Mouse (Mus musculus) liver, embryonic 16.5 days (tissue): ENCODE data around the gene Hoxd1. TPM values are rescaled to one million over a fixed set of nuclear protein-coding genes. Genes with fewer than 3 reads are reported as not detected.

Experiments
- ATAC-seq: fragments of 200-750 bp; cut with Nextera tagmentation; 2 replicates; pipeline ENCODE4 v1.8.0; 2017; ENCODE audit warnings: low read depth, mild to moderate bottlenecking, moderate number of reproducible peaks, moderate library complexity
- H3K27ac ChIP-seq: fragments of 300-500 bp; sonication (generic); 2 replicates; pipeline ENCODE4 v1.5.1; 2014; ENCODE audit warnings: mild to moderate bottlenecking, low read length
- H3K27me3 ChIP-seq: fragments of 300-500 bp; sonication (generic); 2 replicates; pipeline ENCODE4 v1.6.1; 2014; ENCODE audit warnings: low read depth, low read length, mixed read lengths; ENCODE audit not compliant: control insufficient read depth, insufficient read depth
- H3K36me3 ChIP-seq: fragments of 300-500 bp; sonication (generic); 2 replicates; pipeline ENCODE4 v1.6.1; 2014; ENCODE audit warnings: mild to moderate bottlenecking; ENCODE audit not compliant: control insufficient read depth, insufficient read depth
- H3K4me1 ChIP-seq: fragments of 300-500 bp; sonication (generic); 2 replicates; pipeline ENCODE4 v1.6.1; 2014; ENCODE audit warnings: low read depth, low read length, mixed read lengths; ENCODE audit not compliant: control insufficient read depth
- H3K4me2 ChIP-seq: fragments of 300-500 bp; sonication (generic); 2 replicates; pipeline ENCODE4 v1.6.1; 2014; ENCODE audit warnings: low read depth, low read length, mixed read lengths
- H3K4me3 ChIP-seq: fragments of 300-500 bp; sonication (generic); 2 replicates; pipeline ENCODE4 v1.5.1; 2014; ENCODE audit warnings: low read depth, mild to moderate bottlenecking, low read length
- H3K9ac ChIP-seq: fragments of 300-500 bp; sonication (generic); 2 replicates; pipeline ENCODE4 v1.6.1; 2014; ENCODE audit warnings: low read depth, low read length
- H3K9me3 ChIP-seq: fragments of 300-500 bp; sonication (generic); replicated peaks from 2 replicates; pipeline ENCODE4 v1.6.1; 2016; ENCODE audit warnings: low read length; ENCODE audit not compliant: control insufficient read depth
- WGBS: fragments of 180-500 bp; shearing (Covaris S2); extraction: QIAGEN DNeasy Blood & Tissue Kit; methylation state at CpG from one replicate; pipeline ENCODE4 v1.1.7; 2014; ENCODE audit not compliant: insufficient replicate concordance; 5-methylcytosine and 5-hydroxymethylcytosine counted together
- polyA plus RNA-seq: library from polyadenylated mRNA; unstranded; fragments of >200 nt; fragmentation: Nextera tagmentation; extraction: Ambion mirVana; gene quantifications from 2 replicates; pipeline ENCODE4 v1.2.1, GENCODE M21; 2015

Gene Hoxd1
- not detected in 2 replicates for polyA plus RNA-seq

DNA sequence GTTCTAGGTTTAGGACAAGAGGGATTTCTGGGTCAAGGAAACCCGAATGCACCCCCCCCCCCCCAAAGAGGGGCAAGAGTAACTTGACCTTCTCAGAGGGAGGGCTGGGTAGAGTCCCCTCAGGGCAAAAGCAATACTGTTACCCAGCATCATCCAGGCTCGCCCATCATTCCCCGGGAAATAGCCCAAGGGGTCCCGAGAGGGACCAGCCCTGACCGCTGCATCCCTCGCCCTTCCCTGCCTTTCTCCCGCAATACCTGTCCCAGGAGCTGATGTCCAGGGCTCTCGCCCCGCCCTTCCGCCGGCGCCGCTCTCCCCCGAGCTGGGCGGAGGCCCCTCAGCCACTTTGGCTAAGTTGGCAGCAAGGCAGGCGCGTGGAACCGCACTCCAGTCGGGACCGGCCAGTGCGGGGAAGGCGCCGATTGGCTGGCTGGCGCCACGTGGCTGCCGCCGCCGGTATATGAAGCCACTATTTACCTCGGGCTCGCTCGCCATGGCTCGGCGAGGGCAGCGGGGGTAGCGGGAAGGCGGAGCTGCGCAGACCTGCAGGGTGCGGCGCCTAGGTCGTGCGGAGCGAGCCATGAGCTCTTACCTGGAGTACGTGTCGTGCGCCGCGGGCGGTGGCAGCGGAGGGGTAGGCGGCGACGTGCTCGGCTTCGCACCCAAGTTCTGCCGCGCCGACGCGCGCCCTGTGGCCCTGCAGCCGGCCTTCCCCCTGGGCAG lies at the start of gene Hoxd1:
Hoxd1 (plus strand) TSS at position 459 of the 723 bp plus-strand sequence.
- H3K9me3 ChIP-seq = no peaks in the 10 kb centered on the region
- H3K9ac ChIP-seq = no peak within 1 kb of the TSS
- H3K36me3 ChIP-seq = no peaks in the 10 kb centered on the region
- peak within 1 kb of the TSS; percentile 40 for H3K4me3 ChIP-seq
- no peaks in the 10 kb centered on the region; the same call in 1 of the 2 replicates for H3K4me1 ChIP-seq
- WGBS = under 1% methylated on average over 60 of the region's 61 CpGs
- peak within 1 kb of the TSS; percentile 41 for H3K4me2 ChIP-seq
- no peak within 1 kb of the TSS for H3K27ac ChIP-seq
- H3K27me3 ChIP-seq = peaks cover 68% of the 10 kb centered on the region
- ATAC-seq = no peak

DNA sequence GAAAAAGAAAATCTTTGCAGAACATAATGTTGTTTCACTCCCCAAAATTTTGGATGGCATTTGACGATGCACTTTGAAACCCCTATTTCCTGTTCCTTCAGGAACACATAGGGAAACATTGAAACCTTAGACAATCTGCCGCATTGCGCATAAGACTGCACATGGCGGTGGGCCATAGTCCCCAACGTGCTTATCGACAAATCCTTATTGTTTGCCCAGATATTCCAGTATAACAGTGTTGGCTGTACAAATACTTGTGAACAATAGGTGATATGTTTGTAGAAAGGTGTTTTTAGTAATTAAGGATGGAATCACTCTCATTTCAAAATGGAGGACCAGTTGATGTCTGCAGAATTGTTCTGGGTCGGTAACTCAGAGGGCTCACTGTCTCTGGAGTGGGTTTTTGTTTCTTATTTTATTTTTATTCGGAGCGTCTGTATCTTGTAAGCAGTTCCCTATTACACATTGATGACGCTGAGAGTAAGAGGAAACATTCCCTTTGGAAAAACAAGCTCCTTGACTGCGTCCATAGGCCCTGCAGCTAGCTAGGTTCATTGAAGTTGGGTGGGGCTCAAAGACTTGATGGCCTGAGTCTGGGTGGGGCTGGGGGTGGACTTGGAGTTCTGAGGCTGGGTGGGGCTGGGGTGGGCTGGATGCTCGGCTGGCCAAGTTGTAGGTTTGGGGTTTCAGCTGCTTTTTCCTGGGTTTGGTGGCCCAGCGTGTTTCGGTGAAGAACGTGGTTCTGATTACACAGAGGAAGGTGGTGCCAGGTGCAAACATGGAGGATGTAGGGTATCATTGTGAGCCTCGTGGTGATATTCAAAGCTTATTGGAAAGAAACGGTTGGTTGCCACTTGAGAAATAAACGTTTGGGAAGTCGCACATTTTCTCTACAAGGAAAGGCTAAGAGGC lies 49.3 kb upstream of the Hoxd1 start:
- no peaks in the 10 kb centered on the region for H3K9me3 ChIP-seq

DNA sequence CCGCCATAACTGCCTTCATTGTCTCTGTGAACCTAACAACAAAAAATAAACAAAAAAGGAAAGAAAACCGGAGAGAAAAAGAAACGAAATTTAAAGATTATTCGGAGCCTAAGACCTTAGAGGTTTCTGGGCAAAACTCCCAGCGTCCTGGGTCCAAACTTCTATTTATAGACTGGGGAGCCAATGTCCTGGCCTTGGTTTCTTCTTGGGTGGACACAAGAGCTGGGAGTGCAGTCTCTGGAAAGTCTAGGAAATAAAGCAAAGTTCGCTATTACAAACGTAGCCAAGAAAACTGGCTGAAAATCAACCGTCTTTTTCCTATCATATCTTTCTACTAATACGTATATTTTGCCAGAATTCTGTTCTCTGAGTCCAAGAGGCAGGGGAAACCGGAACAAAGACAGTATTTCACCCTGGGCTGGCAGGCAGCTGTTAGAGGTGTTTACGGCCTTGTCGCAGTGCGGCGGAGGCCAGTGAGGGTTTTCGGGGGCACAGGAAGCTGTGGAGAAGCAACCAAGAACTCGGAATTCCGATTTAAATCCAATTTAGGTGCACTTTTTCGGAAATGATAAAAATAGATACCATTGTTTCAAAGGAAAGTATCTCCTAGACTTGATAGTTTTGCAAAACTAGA lies 48.5 kb upstream of the Hoxd1 start:
- 7% methylated on average over 18 of the region's 18 CpGs for WGBS
- H3K4me1 ChIP-seq = no peaks in the 10 kb centered on the region
- no peaks in the 10 kb centered on the region for H3K9me3 ChIP-seq
- no peak overlapping the region for H3K4me2 ChIP-seq
- peaks cover 90% of the 10 kb centered on the region for H3K27me3 ChIP-seq
- H3K4me3 ChIP-seq = no peak overlapping the region
- H3K9ac ChIP-seq = no peak overlapping the region
- no peak overlapping the region for H3K27ac ChIP-seq
- ATAC-seq = no peak
- H3K36me3 ChIP-seq = no peaks in the 10 kb centered on the region

More for the DNA sequence above, 49.3 kb upstream of the Hoxd1 start:
- H3K4me1 ChIP-seq = no peaks in the 10 kb centered on the region
- H3K27ac ChIP-seq = no peak overlapping the region
- H3K4me2 ChIP-seq = no peak overlapping the region
- WGBS = 16% methylated on average over 19 of the region's 19 CpGs
- H3K27me3 ChIP-seq = peaks cover 90% of the 10 kb centered on the region
- no peak overlapping the region for H3K9ac ChIP-seq
- H3K4me3 ChIP-seq = no peak overlapping the region
- no peaks in the 10 kb centered on the region for H3K36me3 ChIP-seq
- ATAC-seq = no peak

DNA sequence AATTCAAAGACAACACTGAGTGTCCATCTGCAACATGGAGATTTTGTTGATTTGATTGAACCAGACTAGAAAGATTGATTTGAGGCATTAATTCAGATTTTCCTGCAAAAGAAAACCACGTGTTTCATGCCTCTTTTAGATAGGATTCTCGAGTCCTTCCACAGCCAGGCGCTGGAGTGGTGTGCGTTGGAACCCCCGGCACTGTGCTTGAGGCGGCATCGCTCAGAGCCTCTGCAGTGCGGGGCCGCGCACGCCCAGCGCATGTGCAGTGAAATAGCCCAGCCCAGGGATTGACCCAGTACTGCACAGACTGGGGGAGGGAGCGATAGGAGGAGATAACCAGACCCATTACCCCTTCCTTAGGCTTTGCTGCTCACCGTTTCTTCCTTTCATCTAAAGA lies 47.9 kb upstream of the Hoxd1 start:
- Histone ChIP-seq H3K4me2 (no peak overlapping the region), H3K9me3 (no peaks in the 10 kb centered on the region), H3K9ac (no peak overlapping the region), H3K36me3 (no peaks in the 10 kb centered on the region), H3K4me1 (no peaks in the 10 kb centered on the region), H3K27me3 (peaks cover 89% of the 10 kb centered on the region), H3K27ac (no peak overlapping the region), H3K4me3 (no peak overlapping the region)
- 3% methylated on average over 14 of the region's 14 CpGs for WGBS
- no peak for ATAC-seq

DNA sequence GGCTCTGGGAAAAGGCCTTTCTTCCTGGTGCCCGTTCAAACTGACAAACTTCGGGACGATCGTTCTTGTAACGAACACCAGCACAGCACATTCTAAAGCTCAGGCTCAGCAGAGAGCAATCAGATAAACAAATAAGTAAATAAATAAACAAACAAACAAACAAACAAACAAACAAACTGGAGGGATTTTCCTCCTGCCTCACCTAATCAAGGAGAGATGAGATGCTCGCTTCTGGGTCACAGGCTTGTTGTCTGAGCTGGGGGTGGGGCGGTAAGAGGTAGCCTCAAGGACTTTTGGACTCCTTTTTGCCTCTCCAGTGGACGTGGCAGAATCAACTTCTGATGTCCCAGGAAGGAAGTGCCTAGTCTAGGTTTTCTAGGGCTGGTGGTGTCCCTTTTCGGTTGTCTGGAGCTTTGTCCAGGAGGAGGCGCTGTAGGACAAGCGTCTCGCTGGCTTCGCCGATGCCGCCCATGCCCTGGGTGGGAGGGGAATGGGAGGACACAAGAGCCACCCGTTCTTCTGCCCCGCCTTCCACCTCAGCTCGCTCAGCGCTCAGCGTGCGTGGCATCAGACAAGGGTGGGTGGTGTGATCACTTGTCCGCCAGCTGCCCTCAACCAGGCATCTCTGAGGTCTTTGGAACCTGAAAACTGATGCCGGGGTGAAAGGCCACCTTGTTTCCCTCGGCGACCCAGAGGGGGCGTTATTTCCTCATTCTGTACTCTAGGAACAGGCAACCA lies 47.1 kb upstream of the Hoxd1 start:
- Histone ChIP-seq H3K4me2 (no peak overlapping the region), H3K4me3 (no peak overlapping the region), H3K4me1 (no peaks in the 10 kb centered on the region), H3K27me3 (peaks cover 84% of the 10 kb centered on the region), H3K9ac (no peak overlapping the region), H3K9me3 (no peaks in the 10 kb centered on the region), H3K27ac (no peak overlapping the region), H3K36me3 (no peaks in the 10 kb centered on the region)
- WGBS = 3% methylated on average over 26 of the region's 26 CpGs
- ATAC-seq = no peak

DNA sequence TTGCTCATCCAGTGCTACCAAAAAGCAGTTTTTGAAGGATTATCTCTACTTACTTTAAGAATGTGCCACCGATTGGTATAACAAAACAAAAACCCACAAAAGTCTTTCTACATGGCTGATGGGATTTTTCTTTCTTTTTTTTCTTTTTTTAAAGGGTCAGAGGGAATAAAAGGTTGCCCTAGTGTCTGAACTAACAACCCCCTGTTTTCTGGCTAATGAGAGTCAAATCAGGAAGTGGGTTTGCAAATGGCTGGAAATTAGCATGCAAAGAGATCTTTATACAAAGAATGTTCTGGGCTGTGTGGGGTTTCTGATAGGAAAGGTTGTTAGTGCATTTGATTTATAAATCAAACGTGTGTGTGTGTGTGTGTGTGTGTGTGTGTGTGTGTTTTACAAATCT lies 42.4 kb upstream of the Hoxd1 start:
- ATAC-seq = no peak
- H3K4me3 ChIP-seq = no peak overlapping the region
- no peaks in the 10 kb centered on the region for H3K4me1 ChIP-seq
- no peaks in the 10 kb centered on the region for H3K36me3 ChIP-seq
- no peak overlapping the region for H3K4me2 ChIP-seq
- no peaks in the 10 kb centered on the region for H3K9me3 ChIP-seq
- no peak overlapping the region for H3K27ac ChIP-seq
- 7% methylated on average over 2 of the region's 2 CpGs for WGBS
- peaks cover 80% of the 10 kb centered on the region for H3K27me3 ChIP-seq
- H3K9ac ChIP-seq = no peak overlapping the region

DNA sequence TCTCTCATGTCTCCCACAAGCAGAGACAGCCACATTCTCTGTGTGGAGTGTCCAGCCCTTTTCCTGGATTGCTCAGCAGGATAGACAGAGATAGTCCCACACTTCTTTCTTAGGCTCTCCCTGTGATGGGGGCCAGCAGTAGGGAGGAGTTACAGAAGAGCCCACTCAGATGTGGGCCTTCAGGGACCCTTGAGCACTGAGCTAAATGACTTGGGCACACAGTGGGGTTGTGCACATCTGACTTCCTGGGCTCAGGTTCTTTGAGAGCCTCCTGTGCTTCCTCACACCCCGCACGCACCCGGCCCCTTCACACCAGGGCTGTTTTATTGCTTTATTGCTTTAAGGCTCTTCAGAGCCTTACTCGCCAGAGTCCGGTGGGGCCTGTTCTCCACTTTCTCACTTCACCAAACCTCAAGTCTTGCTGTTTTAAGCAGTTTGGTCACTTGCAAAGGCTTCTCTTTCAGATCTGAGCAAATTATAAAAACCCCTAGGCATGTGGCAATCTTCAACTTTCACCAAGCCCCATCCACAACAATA lies 41.8 kb upstream of the Hoxd1 start:
- Histone ChIP-seq H3K27me3 (peaks cover 80% of the 10 kb centered on the region), H3K36me3 (no peaks in the 10 kb centered on the region), H3K27ac (no peak overlapping the region), H3K4me3 (no peak overlapping the region), H3K9ac (no peak overlapping the region), H3K4me2 (no peak overlapping the region), H3K4me1 (no peaks in the 10 kb centered on the region), H3K9me3 (no peaks in the 10 kb centered on the region)
- no peak for ATAC-seq
- 45% methylated on average over 5 of the region's 5 CpGs for WGBS

DNA sequence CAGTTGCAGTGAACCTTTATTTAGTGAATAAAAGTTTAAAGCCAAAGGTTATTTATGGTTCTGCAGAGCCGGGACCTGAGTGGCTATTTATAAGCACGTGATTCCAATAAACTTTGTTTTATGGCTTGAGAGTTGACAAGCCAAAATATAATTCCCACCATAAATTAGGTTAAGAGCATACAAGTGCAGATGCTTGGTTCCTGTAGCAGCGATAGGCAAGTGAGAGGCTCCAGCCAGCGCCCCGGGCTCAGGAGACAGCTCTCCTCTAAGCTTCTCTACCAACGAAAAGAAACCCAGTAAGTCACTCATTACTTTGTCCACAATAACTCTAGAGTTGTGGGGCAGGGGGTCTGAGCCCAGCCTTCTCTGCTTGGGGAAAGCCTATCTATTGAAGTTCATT lies 40.9 kb upstream of the Hoxd1 start:
- ATAC-seq = no peak
- Histone ChIP-seq H3K36me3 (no peaks in the 10 kb centered on the region), H3K27ac (no peak overlapping the region), H3K4me2 (no peak overlapping the region), H3K4me3 (no peak overlapping the region), H3K27me3 (peaks cover 82% of the 10 kb centered on the region), H3K9ac (no peak overlapping the region), H3K4me1 (no peaks in the 10 kb centered on the region), H3K9me3 (no peaks in the 10 kb centered on the region)
- 20% methylated on average over 6 of the region's 6 CpGs for WGBS
